8 mouse cellular contexts compared by ENCODE assay signal in the genomic region with DNA sequence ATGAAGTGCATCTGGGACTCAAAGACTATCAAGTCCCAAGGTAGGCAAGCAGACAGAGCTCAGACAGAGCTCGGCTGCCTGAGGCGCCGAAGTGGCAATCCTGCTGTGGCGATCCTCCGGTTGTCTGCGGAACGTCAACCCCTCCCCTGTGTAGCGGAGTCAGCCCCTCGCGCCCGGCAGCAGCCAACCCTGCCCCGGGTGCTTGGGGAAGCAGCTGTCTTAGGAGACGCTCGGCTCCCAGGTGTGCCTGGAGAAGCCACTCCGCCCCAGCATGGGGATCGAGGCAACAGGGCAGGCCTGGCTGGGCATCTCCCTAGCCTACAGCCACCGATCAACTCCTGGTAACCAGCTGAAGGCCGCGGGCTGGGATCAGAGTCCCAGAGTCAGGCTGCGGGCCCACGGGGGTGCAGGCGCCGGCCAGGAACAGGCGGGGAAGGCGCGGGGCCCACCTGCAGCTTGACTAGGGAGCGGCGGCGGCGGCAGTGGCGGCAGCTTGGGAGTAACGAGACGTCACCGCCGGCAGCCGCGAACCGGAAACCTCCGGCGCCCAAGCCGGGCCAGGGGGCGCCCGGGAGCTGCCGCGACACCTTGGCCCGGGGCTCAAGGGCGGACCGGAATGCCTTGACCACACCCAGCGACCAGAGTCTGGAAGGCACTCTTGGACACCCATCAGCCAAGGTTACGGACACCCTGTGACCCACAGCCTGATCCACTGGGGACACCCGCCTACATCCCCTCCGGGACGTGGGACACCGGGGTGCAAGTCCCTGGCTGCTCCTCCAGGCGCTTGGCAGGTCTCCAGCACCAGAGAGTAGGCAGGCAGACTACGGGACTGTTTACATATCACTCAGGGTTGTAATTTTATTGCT. TPM values are rescaled to one million over a fixed set of nuclear protein-coding genes. Genes with fewer than 3 reads are reported as not detected.
DNase-seq lines count a peak whose midpoint lies in the region; ATAC-seq lines count a peak whose summit lies in the region.

A gene (minus strand): TSS at position 800 of the 869 bp plus-strand sequence.

- peak; percentile 60 for ATAC-seq in hindbrain, embryonic 15.5 days (ENCODE audit: low FRiP score, low read depth)

- H3K4me3 ChIP-seq in hindbrain, embryonic 15.5 days, result peak within 1 kb of the TSS; percentile 60

- H3K4me1 ChIP-seq in hindbrain, embryonic 15.5 days (replicated peaks), result peaks cover 26% of the 10 kb centered on the region

- H3K9me3 ChIP-seq in hindbrain, embryonic 15.5 days, result no peaks in the 10 kb centered on the region

- H3K27me3 ChIP-seq in hindbrain, embryonic 15.5 days, result no peaks in the 10 kb centered on the region

- DNase-seq in R1 (ENCODE audit: low read depth, low spot score), result peak; percentile 79
- DNase-seq in cerebellum, postnatal 25 days, result peak; percentile 81 to 85
- DNase-seq in gastrocnemius, adult 18-20 months (ENCODE audit: low spot score), result peak; percentile 77
- DNase-seq in left cerebral cortex, adult 11 months (ENCODE audit: low spot score), result peak; percentile 54
- DNase-seq in lung, postnatal 4 days, result peak; percentile 89 to 92
- peak; percentile 76 for DNase-seq in retina, postnatal 1 day
- DNase-seq in thymus, postnatal 4 days, result peak; percentile 91

- peak within 1 kb of the TSS; percentile 74 for H3K9ac ChIP-seq in hindbrain, embryonic 15.5 days

- 2% methylated on average over 56 of the region's 56 CpGs for WGBS in hindbrain, embryonic 15.5 days

- peak within 1 kb of the TSS; percentile 82 for H3K27ac ChIP-seq in hindbrain, embryonic 15.5 days (replicated peaks)

- H3K4me2 ChIP-seq in hindbrain, embryonic 15.5 days, result peak within 1 kb of the TSS; percentile 94

- peaks cover 3% of the 10 kb centered on the region; the same call in 1 of the 2 replicates for H3K36me3 ChIP-seq in hindbrain, embryonic 15.5 days

RNA-seq across cellular contexts. Expression of the gene that starts here (rescaled TPM):
- total RNA-seq in gastrocnemius, adult 18-20 months (2021), result 1 to 10 TPM; 4.4 to 9.2 TPM
- polyA plus RNA-seq in hindbrain, embryonic 15.5 days (2015; fragmentation: Nextera tagmentation; extraction: Ambion mirVana), result 12.8 and 14.2 TPM in 2 replicates

Comparison
In these comparisons a context has a peak if more than half of its experiments do, and no peak if none do; other contexts are left out.
1. Peak in every context shown above with its lines: DNase-seq, ATAC-seq, H3K4me3 ChIP-seq and H3K27ac ChIP-seq.